Mouse (Mus musculus) kidney, embryonic 14.5 days (tissue): ENCODE data around the gene Nfib. TPM values are rescaled to one million over a fixed set of nuclear protein-coding genes. Genes with fewer than 3 reads are reported as not detected.

Experiments
- ATAC-seq: fragments of 200-750 bp; cut with Nextera tagmentation; 2 replicates; pipeline ENCODE4 v1.8.0; 2017; ENCODE audit warnings: moderate number of reproducible peaks, mild to moderate bottlenecking, moderate TSS enrichment, moderate library complexity; ENCODE audit not compliant: low FRiP score, low TSS enrichment
- H3K27ac ChIP-seq: fragments of 300-500 bp; sonication (generic); 2 replicates; pipeline ENCODE4 v1.5.1; 2014; ENCODE audit warnings: low read depth, mild to moderate bottlenecking, low read length, moderate library complexity, mixed read lengths
- H3K27me3 ChIP-seq: fragments of 300-500 bp; sonication (generic); 2 replicates; pipeline ENCODE4 v1.6.1; 2014; ENCODE audit warnings: mild to moderate bottlenecking, low read length; ENCODE audit not compliant: control insufficient read depth, insufficient read depth
- H3K36me3 ChIP-seq: fragments of 300-500 bp; sonication (generic); 2 replicates; pipeline ENCODE4 v1.6.1; 2014; ENCODE audit warnings: low read length, mixed read lengths; ENCODE audit not compliant: control insufficient read depth, insufficient read depth
- H3K4me1 ChIP-seq: fragments of 300-500 bp; sonication (generic); 2 replicates; pipeline ENCODE4 v1.6.1; 2014; ENCODE audit warnings: low read length, mixed read lengths; ENCODE audit not compliant: control insufficient read depth, insufficient read depth
- H3K4me2 ChIP-seq: fragments of 300-500 bp; sonication (generic); replicated peaks from 2 replicates; pipeline ENCODE4 v1.6.1; 2014; ENCODE audit warnings: low read depth, mild to moderate bottlenecking, low read length
- H3K4me3 ChIP-seq: fragments of 300-500 bp; sonication (generic); 2 replicates; pipeline ENCODE4 v1.5.1; 2014; ENCODE audit warnings: mild to moderate bottlenecking, low read length
- H3K9ac ChIP-seq: fragments of 300-500 bp; sonication (generic); 2 replicates; pipeline ENCODE4 v1.6.1; 2014; ENCODE audit warnings: low read depth, mild to moderate bottlenecking, low read length, moderate library complexity
- H3K9me3 ChIP-seq: fragments of 300-500 bp; sonication (generic); 2 replicates; pipeline ENCODE4 v1.6.1; 2016; ENCODE audit warnings: low read length; ENCODE audit not compliant: control insufficient read depth
- WGBS: fragments of 180-500 bp; shearing (Covaris S2); extraction: QIAGEN DNeasy Blood & Tissue Kit; methylation state at CpG from one replicate; pipeline ENCODE4 v1.1.7; 2014; 5-methylcytosine and 5-hydroxymethylcytosine counted together
- polyA plus RNA-seq: library from polyadenylated mRNA; unstranded; fragments of >200 nt; fragmentation: Nextera tagmentation; extraction: Ambion mirVana; gene quantifications from 2 replicates; pipeline ENCODE4 v1.2.1, GENCODE M21; 2014

Gene Nfib
- polyA plus RNA-seq, 1 experiment from 2014 or later, result 36.0 TPM

GRCm38 (mm10) chr4:82377621-82378020 lies 327.9 kb downstream of the Nfib start:
- Histone ChIP-seq H3K9ac (no peak overlapping the region), H3K27me3 (no peaks in the 10 kb centered on the region), H3K27ac (no peak overlapping the region), H3K4me1 (no peaks in the 10 kb centered on the region), H3K36me3 (no peaks in the 10 kb centered on the region), H3K9me3 (no peaks in the 10 kb centered on the region), H3K4me3 (no peak overlapping the region), H3K4me2 (no peak overlapping the region)
- WGBS, result 93% methylated on average over 3 of the region's 3 CpGs
- no peak for ATAC-seq

- H3K27ac ChIP-seq, result no peak overlapping the region
Observed at GRCm38 (mm10) chr4:82374560-82374959, 331.0 kb downstream of the Nfib start.

GRCm38 (mm10) chr4:82372217-82372616 lies 333.3 kb downstream of the Nfib start:
- Histone ChIP-seq H3K27ac (no peak overlapping the region), H3K36me3 (no peaks in the 10 kb centered on the region), H3K4me3 (no peak overlapping the region), H3K4me1 (no peaks in the 10 kb centered on the region), H3K4me2 (no peak overlapping the region), H3K9me3 (no peaks in the 10 kb centered on the region), H3K9ac (no peak overlapping the region), H3K27me3 (no peaks in the 10 kb centered on the region)
- no peak for ATAC-seq
- 92% methylated on average over 4 of the region's 4 CpGs for WGBS

More at GRCm38 (mm10) chr4:82374560-82374959, 331.0 kb downstream of the Nfib start:
- H3K4me2 ChIP-seq, result no peak overlapping the region
- WGBS, result 56% methylated on average over 5 of the region's 5 CpGs
- H3K27me3 ChIP-seq, result no peaks in the 10 kb centered on the region
- no peak overlapping the region for H3K4me3 ChIP-seq
- H3K9ac ChIP-seq, result no peak overlapping the region
- H3K9me3 ChIP-seq, result no peaks in the 10 kb centered on the region
- H3K4me1 ChIP-seq, result no peaks in the 10 kb centered on the region
- no peaks in the 10 kb centered on the region for H3K36me3 ChIP-seq
- no peak for ATAC-seq

- H3K9ac ChIP-seq, result no peak overlapping the region
- no peaks in the 10 kb centered on the region for H3K27me3 ChIP-seq
- H3K4me3 ChIP-seq, result no peak overlapping the region
- no peaks in the 10 kb centered on the region for H3K9me3 ChIP-seq
- H3K36me3 ChIP-seq, result no peaks in the 10 kb centered on the region
- H3K4me2 ChIP-seq, result no peak overlapping the region
- no peaks in the 10 kb centered on the region for H3K4me1 ChIP-seq
- 88% methylated on average over 4 of the region's 4 CpGs for WGBS
- ATAC-seq, result no peak
- no peak overlapping the region for H3K27ac ChIP-seq
Observed at GRCm38 (mm10) chr4:82371471-82371870, 334.1 kb downstream of the Nfib start.

GRCm38 (mm10) chr4:82369011-82369776 lies 336.4 kb downstream of the Nfib start:
- no peak overlapping the region for H3K9ac ChIP-seq
- no peaks in the 10 kb centered on the region for H3K36me3 ChIP-seq
- no peak overlapping the region for H3K4me3 ChIP-seq
- H3K4me2 ChIP-seq, result no peak overlapping the region
- H3K27me3 ChIP-seq, result no peaks in the 10 kb centered on the region
- no peak overlapping the region for H3K27ac ChIP-seq
- no peaks in the 10 kb centered on the region for H3K9me3 ChIP-seq
- WGBS, result 92% methylated on average over 6 of the region's 6 CpGs
- peaks cover 7% of the 10 kb centered on the region; the same call in 1 of the 2 replicates for H3K4me1 ChIP-seq
- ATAC-seq, result no peak

- Histone ChIP-seq H3K27me3 (no peaks in the 10 kb centered on the region), H3K36me3 (no peaks in the 10 kb centered on the region), H3K4me3 (no peak overlapping the region), H3K27ac (no peak overlapping the region), H3K4me1 (peaks cover 14% of the 10 kb centered on the region), H3K9me3 (no peaks in the 10 kb centered on the region), H3K4me2 (no peak overlapping the region), H3K9ac (no peak overlapping the region)
- 85% methylated on average over 9 of the region's 9 CpGs for WGBS
- ATAC-seq, result no peak
Observed at GRCm38 (mm10) chr4:82368091-82368775, 337.3 kb downstream of the Nfib start.

- H3K4me1 ChIP-seq, result peaks cover 18% of the 10 kb centered on the region
Observed at GRCm38 (mm10) chr4:82364696-82365385, 340.7 kb downstream of the Nfib start.

GRCm38 (mm10) chr4:82363951-82364350 lies 341.6 kb downstream of the Nfib start:
- Histone ChIP-seq H3K4me2 (no peak overlapping the region), H3K9me3 (no peaks in the 10 kb centered on the region), H3K4me1 (peaks cover 18% of the 10 kb centered on the region), H3K36me3 (no peaks in the 10 kb centered on the region), H3K27ac (no peak overlapping the region), H3K9ac (no peak overlapping the region), H3K27me3 (no peaks in the 10 kb centered on the region), H3K4me3 (no peak overlapping the region)
- no peak for ATAC-seq
- WGBS, result 57% methylated on average over 6 of the region's 6 CpGs

More at GRCm38 (mm10) chr4:82364696-82365385, 340.7 kb downstream of the Nfib start:
- H3K27ac ChIP-seq, result no peak overlapping the region
- no peak overlapping the region for H3K4me3 ChIP-seq
- no peaks in the 10 kb centered on the region for H3K36me3 ChIP-seq
- no peaks in the 10 kb centered on the region for H3K9me3 ChIP-seq
- ATAC-seq, result no peak
- WGBS, result 61% methylated on average over 4 of the region's 4 CpGs
- no peak overlapping the region for H3K4me2 ChIP-seq
- no peaks in the 10 kb centered on the region for H3K27me3 ChIP-seq
- no peak overlapping the region for H3K9ac ChIP-seq

GRCm38 (mm10) chr4:82362294-82362693 lies 343.3 kb downstream of the Nfib start:
- H3K27me3 ChIP-seq, result no peaks in the 10 kb centered on the region
- H3K4me3 ChIP-seq, result no peak overlapping the region
- no peak overlapping the region for H3K27ac ChIP-seq
- no peak for ATAC-seq
- no peaks in the 10 kb centered on the region for H3K9me3 ChIP-seq
- H3K4me2 ChIP-seq, result no peak overlapping the region
- 73% methylated on average over 3 of the region's 3 CpGs for WGBS
- H3K9ac ChIP-seq, result no peak overlapping the region
- peaks cover 18% of the 10 kb centered on the region for H3K4me1 ChIP-seq
- no peaks in the 10 kb centered on the region for H3K36me3 ChIP-seq
